Mouse (Mus musculus): ENCODE results near the gene Krt13.

Krt13 gene

DNA sequence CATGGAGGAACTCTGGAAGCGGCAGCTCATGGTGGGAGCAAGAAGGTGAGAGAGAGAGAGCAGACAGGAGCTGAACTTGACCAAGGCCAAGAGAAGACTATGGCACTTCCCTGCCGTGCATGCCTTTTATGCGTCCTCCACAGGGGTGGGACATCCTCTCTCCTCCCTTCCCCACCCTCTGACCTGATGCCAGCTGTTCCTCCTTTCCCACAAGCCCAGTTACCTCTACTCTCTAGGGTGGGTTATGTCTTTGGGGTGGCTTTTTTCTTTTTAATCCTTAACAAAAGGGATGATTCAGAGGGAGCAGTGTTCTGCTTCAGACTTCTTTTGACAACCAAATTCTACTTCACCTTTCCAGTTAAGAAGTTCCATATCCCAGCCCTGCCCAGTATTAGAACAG, at the start of gene Krt13:
TSS of gene Krt13 (minus strand) at position 101 of the 400 bp plus-strand sequence.
- DNase-seq: no peak

DNA sequence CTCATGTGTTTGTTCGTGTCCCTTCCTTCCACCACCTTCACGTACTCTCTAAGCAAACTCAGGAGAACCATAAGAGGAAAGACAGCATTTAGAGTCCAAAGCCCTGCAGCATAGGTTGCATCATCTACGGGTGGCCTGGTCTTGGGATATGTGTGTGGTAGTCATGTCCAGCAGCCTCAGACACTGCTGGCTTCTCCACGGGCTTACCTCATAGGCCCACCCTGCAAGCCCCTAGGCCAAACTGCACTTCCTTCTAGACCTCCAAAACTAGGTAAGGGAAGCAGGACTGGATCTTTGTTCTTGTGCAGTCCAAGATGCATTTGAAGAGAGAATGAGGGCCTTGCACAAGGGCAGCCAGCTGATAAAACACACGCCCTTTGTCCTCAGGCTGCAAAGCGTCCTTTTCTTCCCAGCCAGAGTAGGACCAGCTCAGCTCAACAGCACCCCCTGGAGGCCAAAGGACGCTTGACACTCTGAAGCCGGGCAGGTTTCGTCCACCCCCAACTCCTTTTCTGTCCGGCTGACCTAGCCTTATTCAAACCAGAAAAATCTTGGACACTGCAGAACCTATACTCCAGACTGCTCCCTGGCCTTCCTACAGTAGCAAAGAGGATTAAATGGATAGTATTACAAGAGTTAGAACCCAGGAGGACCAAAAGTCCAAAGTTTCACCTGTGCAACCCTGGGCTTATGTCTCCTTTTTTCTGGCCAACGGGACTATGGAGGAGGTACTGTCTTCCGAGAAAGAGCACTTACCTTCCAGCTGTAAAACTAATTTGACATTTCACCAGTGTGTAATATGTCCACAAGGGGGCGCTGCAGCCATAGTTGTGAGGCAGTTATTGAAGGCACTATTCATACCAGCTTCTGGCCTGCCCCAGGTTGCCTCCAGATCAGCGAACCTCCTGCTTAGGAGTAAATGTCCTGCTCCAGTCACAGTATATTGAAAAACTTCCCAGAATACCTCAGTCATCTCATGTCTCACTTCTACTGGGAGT, 47.7 kb upstream of the Krt13 start:
- DNase-seq: peak; percentile 63 to 75

DNA sequence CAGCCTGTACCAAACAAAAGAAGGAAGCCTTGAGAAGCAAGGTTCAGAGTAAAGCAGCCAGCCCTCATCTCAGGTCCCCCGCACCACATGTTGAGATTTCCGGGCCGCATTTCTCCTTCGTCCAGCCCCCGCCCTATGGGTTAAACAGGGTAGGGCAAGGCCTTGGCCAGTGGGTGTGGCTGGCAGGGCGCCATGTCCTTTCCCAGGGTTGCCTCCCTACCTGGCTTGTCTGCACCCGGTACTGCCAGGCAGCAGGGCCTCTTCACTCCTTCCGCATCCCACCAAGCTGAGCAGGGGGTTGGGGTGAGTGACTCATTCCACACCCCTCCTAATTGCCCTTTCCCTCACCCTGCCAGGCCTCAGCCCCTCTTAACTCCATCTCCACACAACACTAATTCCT, 46.7 kb upstream of the Krt13 start:
- DNase-seq: peak in 1 of 2 experiments; percentile 10

DNA sequence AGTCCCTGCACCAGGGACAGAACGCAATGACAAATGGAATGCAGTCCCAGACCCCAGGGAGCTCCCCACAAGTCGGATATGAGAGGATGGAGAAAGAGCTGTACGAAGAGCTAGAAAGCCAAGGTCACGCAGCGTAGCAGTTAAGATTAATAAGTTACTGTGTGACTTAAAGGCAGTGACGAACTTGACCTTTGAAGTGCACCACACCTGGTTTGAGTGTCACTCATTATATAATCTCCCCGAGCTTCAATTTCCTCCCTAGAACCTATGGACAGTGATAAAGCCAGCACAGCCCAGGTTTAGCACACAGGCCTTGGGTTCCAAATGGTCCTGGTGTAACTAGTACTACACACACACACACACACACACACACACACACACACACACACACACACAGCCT, 43.0 kb upstream of the Krt13 start:
- no peak for DNase-seq

DNA sequence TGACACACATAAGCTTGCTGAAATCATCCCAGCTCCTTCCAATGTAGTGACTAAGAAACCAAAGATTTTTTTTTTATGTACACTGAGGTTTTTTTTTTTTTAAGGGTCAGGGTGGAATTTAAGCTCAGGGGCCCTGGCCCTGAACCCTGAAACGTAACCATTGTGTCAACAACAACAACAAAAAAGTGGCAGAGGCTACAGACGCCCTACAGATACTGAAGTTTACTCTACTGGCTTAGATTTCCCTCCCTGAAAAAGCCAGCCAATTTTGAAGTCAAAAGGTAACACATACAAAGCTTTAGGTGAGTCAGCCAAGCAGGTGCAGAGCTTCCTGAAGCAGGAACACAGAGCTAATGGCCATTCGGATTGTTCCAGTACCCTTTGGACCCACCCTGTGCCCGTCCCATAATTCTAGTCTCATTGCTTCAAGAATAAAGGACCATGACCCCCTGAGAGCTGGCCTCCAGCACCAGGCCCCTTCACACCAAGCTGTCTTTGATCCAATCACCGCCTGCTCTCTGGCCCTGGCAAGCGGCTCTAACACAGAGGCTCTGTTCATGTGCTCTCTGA, 36.6 kb upstream of the Krt13 start:
- DNase-seq: no peak

DNA sequence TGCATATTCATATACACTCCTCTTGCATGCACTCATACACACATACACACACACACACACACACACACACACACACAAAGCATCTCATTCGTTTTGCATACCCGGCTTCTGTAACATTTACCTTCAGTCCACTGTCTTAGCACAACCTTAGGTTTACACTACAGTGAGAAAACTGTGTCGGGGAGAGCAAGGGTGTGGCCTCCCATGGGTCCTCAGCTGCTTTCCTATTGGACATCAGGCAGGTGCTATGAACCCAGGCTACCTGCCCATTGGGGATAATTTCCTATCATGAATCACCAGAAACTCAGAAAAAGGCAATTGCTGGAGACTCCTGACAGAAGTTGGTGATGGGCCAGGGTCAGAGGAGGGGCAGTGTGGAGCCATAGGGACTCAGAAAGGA, 36.0 kb upstream of the Krt13 start:
- no peak for DNase-seq

DNA sequence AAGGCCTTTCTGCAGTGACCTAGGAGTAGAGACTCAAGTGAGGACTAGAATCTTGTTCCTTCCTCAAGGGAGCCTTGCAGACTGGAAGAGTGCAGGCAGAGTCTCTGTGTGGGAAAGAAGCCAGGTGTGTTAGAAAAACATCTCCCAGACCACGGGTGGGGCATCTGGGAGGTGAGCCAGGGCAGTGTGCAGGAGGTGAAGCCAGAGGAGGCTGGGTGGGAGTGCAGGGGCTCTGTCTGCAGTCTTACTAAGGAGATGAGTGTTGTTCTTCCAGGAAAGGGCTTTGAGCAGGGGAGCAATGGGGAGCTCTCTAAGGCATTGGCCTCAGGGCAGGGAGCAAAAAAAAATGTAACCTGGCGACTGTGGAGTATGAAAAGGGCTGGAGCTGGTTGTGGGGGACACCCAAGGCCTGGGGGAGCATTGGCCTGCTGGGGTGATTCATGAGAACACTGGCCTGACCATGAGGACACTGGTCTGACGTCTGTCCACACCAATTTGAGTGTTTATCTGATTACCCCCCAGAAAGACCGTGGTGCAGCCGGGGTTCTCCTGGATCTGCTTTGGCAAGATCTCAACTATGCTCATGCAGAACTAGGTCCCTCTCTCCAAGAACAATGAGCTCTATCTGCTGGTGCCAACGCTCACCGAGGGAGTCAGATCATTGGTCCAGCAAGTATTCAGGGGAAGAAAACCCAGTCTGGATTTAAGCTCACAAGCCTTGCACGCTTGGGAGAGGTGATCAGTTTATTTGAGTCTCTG, 34.3 kb upstream of the Krt13 start:
- DNase-seq: no peak

DNA sequence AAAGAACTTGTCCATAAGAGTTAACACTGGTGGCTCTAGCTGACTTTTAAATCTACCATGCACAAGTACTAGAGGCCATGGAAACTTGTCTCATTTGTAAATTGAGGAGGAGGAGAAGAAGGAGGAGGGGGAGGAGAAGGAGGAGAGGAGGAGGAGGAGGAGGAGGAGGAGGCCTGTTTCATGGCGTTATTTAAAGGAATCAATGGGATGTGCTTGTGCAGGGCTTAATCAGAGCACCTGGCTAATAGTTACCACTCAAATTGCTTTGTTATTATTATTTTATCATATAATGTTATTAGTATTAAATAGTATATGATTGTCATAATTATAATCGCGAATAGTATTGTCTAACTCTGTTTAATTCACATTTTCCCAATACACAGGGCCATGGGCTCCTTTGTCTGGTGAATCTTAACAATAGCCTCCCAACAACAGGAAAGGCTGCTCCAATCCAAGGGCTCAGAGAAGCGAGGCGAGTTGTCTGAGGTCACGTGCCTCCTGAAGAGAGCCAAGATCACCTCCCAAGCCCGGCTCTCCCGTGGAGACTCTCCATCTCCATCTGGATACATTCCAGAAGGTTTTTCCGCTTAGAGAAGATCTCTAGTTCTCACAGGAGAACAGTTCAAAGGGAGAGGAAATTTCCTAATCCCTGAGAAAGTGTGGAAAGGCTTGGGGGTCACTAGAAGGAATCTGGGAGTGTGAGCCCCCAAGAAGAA, 27.4 kb upstream of the Krt13 start, which contains the start of gene Krt19:
TSS of gene Krt19 (minus strand) at position 51 of the 716 bp plus-strand sequence.
- peak in 1 of 2 experiments; percentile 18 for DNase-seq

DNA sequence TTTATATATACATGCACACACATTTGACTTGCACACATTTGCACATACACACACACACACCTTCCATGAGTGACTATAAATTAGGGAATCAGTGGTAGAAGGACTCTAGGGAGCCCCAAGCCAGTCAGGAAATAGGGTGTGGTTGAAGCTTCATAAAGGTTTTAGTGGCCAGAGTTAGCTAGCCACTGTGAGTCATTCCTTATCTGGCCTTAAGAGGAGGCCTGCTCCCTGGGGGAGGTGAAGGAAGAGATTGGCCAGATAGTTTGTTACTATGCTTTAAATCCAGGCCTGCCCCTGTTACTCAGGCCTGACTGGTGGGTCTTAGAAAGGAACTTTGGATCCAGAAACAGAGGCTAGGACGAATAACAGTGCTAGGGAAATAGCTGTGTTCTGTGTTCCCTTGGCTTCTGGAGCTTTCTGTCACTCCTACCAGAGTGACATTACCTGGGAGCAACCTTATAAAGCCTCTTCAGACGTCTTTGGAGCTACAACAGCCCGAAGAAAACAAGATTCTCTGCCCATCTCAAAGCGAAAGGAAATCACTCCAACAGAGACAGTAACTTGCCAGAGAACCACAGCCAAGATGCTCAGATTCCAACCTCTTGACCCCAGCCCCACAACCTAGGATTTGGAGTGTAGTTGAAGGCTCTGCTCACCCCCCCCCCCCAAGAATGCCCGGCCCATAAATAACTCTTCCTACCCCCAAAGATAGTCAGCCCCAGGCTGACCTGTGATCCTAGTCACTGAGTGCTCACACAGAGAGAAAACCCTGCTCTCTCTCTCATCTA, 26.4 kb upstream of the Krt13 start:
- DNase-seq: no peak

DNA sequence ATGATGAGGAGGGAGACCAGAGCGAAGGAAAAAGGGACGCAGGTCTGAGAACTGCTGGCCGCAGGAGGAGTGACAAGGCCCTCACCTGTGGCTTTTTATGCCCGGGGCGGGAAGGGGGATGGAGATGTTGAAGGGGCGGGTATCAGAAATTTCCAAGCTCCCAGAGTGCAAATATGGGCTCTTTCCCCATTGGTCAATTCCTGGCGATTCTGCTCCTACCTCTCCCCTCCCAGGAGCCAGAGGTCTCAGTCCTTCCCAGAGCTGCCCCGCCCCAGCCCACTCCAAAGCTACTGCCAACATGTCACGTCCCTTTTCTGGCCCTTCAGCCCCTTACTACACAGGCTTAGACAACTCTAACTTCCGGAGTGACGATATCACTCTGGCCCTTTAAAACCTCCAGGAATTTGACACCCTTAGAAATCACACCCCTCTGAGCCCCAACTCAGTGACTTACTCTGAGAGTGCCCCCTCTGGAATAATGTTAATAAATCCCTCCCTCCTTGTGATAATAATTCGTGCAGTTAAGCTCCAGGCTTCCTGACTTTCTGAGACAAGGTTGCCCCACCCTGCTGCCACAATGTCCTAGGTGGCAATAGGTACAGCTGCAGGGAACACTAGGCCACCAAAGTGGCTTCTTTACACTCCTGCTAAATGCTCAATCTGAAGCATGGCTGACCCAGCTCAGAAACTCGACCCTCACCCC, 24.6 kb upstream of the Krt13 start:
- no peak for DNase-seq

DNA sequence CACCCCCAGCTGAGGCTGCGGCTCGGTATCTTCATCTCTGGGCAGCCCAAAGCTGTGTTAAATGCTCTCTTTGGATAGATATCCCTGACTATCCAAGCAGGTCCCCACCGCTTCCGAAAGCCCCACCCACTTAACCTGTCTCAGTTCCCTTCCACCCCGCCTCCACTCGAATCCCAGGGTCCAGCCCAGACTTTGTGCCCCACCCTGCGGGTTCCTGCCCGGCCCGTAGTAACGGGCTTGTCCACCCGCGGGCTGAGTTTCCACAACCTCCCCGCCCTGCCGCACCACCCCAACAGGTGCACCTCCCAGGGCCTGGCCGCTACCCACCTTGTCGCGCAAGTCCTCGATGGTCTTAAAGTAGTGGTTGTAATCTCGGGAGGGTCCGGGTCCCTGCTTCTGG, 23.7 kb upstream of the Krt13 start:
- no peak for DNase-seq

DNA sequence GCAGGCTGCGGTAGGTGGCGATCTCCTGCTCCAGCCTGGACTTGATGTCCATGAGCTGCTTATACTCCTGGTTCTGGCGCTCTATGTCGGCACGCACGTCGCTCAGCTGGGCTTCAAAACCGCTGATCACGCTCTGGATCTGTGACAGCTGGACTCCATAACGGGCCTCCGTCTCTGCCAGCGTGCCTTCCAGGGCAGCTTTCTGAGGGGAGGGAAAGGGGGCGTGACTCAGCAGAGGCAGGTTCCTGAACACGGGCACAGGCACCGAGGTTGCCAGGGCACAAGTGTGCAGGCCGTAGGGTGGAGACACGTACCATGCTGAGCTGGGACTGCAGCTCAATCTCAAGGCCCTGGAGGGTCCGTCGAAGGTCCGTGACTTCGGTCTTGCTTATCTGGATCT, 19.6 kb upstream of the Krt13 start:
- DNase-seq: no peak

DNA sequence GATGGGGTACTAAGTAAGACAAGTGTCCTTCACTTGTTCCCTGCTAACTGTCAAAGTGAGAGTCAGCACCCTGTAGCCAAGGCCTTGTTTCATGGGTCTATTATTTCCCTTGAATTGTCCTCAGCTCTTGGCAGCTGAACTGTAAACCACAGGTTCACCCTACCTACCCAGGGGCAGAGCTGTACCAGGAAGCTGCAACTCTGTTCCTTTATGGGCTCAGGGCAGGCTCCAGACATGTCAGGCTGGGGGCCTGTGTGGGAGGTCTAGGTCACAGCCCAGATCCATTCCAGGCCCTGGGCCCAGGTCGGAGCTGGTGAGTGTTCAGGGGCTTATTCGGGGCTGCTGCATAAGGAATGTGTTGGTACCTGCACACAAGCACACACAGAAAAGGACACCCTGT, 18.0 kb upstream of the Krt13 start:
- no peak for DNase-seq

DNA sequence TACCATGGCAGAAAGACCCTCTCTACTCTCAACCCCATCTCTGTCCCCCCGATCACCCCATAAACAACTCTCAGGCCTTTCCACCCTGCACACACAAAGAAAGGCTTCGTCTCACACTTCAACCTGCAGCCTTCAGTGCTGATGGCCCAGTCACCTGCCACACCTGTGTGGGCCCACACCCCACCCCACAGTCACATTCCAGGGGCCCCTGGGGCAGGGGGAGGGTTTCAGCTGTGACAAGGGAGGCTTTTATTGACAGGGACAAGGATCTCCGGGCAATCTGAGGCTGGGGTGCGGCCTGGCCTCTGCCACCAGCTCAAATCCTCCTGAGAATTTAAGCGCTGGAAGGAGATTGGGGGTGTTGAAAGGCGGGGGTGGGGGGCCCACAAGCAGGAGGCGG, 17.4 kb upstream of the Krt13 start:
- no peak for DNase-seq

DNA sequence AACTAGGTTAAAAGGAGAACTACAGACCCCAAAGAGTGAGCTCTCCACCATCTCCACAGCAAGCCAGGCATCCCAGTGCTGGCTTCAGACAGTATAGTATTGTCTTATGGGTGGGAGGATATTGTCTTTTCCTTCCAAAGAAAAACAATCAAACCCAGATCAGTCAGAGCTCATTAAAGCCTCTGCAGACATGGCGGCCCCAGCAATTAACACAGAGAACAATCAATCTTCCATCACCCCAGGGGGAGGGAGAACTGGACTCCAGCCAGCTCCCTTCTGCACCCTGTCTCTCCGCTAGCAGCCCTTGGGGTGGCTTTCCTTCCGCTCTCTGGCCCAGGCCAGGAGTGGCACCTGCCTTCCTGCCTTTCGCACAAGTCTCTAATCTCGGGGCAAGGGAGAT, 16.3 kb upstream of the Krt13 start:
- no peak for DNase-seq

DNA sequence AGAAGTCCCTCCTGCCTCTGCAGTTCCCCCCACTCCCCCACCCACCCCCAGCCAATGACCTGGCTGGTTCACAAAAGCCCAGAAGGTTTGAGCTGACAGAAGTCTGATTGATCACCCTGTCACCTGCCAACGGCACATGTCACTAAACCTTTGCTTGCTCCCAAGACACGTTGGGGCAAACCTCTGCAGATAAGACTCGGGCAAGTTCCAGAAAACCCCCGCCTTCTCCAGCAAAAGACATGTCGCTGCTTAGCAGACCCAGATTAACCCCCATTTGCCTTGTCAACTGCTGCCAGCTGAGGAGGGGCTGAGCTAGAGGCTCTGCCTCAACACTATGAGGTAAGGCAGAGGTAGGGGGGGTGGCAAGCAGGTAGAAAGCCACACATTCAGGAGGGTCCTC, 15.2 kb upstream of the Krt13 start:
- DNase-seq: no peak

DNA sequence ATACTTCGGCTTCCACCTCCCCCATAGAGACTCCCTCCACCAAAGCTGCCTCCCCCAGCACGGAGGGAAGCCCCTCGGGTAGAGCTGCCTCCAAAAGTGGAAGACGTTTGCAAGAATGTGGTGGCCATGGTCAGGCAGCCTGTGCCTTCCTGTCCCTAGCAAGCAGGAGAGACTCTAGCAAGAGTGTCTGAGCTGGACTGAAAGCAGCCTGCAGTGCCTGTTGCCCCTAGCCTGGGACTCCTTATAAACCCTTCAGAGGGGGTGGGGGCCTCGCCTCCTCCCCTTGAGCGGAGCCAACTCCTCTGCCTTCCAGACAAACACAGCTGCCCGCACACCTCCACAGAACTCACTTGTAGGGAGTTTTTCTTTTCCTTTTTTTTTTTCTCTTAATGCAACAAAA, 14.4 kb upstream of the Krt13 start, which contains the start of gene Krt15:
TSS of gene Krt15 (minus strand) at position 198 of the 400 bp plus-strand sequence.
- no peak for DNase-seq

DNA sequence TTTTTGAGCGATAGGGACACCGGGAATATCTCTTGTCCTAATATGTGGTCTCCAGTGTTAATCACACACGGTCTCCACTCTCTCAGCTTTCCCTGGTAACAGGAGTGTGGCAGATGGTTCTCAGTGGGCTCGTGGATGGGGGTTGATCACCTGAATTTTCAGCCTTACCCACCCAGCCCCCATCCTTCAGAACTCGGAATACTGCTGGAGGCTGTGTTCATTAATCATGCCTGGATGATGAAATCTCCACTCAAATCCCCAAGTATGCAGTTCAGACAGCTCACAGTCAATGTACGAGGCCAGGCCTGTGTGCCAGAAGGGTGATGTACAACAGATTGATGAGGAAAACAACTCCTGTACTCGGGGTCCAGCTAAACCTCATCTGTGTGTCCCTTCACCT, 3.5 kb upstream of the Krt13 start:
- DNase-seq: no peak

DNA sequence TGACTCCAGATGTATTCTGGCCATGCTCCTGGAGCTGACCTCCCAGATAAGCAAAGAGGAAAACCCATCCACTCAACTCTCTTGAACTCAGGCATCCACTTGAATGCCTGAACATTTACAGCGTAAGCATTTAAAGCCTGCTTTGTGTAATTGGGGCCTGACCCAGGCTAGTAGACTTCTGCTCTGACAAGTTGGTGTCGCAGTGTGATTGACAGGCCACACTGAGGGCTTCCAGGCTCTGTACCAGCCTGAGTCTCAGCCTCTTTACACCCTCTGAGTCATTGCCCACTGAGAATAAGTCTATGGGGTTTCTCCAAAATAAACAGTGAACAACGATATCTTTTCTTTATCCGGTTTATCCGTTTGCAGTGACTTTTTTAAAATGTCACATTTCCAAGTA, 1.0 kb downstream of the Krt13 start:
- DNase-seq: no peak

DNA sequence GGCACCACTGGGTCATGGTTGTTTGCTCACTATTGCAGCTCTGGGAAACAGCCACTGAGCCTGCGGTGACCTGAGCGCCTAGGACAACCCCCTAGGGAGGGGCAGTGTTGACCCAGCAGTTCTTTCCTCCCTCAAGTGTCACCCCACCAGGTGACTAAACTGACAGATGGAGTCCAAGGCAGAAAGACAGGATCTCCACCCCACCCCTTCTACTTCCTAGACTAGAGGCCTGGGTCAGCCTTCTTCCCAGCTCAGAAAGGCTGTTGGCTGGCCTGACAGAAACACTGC, 7.7 kb downstream of the Krt13 start:
- DNase-seq: no peak

DNA sequence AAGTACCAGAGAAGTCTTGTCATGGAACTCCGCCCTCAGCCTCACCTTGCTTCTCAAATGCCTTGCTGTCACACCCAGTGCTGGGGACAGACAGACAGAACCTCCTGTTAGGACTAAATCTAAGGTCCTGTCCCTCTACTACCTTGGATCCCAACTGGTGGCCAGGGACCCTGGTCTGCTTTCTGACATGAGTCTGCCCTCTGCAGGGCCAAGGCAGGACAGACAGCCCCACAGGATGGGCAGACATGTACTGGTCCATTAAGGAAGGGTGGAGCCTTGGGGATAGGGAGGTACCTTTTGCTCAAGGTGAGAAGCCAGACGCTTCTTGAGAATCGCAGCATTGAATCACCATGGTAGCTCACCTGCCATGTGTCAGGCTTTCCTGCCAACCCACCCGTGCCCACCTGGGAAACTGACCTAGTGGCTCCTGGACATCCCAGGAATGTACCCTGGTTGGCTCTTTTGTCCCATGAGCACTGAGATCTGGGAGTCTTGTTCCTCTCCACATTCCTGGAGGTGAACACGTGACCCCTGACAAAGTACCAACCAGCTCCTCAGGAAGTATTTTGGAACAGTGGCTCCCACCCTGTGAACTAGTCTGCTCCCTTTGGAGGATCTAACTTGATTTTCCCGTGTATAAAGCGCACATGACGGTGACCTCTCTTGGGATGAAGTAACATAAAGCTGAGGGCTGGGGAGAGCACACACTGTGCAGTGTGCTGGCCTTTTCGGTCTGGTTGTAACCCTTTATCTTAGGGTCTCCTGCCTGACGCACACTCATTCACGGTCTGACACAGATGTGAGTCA, 8.2 kb downstream of the Krt13 start:
- no peak for DNase-seq

Data from cerebellum, postnatal 25 days (tissue).